Mouse (Mus musculus) spleen, adult 2 months (tissue): ENCODE results near the gene D8Ertd738e. TPM values are rescaled to one million over a fixed set of nuclear protein-coding genes. Genes with fewer than 3 reads are reported as not detected.
A peak's percentile ranks its signal among the peaks of the same experiment; 100 is the strongest.

ENCODE experiments used
- DNase-seq, 2 experiments: peaks; one replicate each; pipeline versions ENCODE4 v3.0.0 to v3.0.0-alpha.2; 2012 to 2021; ENCODE audit warnings: low spot score in 2 of 2, low read depth in 1 of 2
- H3K27ac ChIP-seq: fragments of 200-500 bp; 2 replicates; pipeline ENCODE4 v1.5.1; 2012; ENCODE audit warnings: low read length, inconsistent platforms; ENCODE audit not compliant: insufficient read depth
- H3K27me3 ChIP-seq: fragments of 200-500 bp; 2 replicates; pipeline ENCODE4 v1.6.1; 2012; ENCODE audit warnings: mild to moderate bottlenecking, moderate library complexity, low read length, inconsistent platforms; ENCODE audit not compliant: control insufficient read depth, insufficient read depth
- H3K36me3 ChIP-seq: fragments of 200-500 bp; 2 replicates; pipeline ENCODE4 v1.6.1; 2012; ENCODE audit warnings: mild to moderate bottlenecking, low read length, inconsistent platforms; ENCODE audit not compliant: control insufficient read depth, insufficient read depth
- H3K4me1 ChIP-seq: fragments of 200-500 bp; 2 replicates; pipeline ENCODE4 v1.6.1; 2011; ENCODE audit warnings: inconsistent platforms; ENCODE audit not compliant: control insufficient read depth, insufficient read depth, insufficient read length
- H3K4me3 ChIP-seq: fragments of 200-500 bp; 2 replicates; pipeline ENCODE4 v1.5.1; 2011; ENCODE audit warnings: mild to moderate bottlenecking, inconsistent platforms; ENCODE audit not compliant: insufficient read depth, insufficient read length; ENCODE audit errors: extremely low read depth
- CTCF ChIP-seq: fragments of 200-500 bp; IDR thresholded peaks from 2 replicates; pipeline ENCODE4 v1.5.1; 2011; ENCODE audit warnings: mild to moderate bottlenecking, inconsistent platforms; ENCODE audit not compliant: insufficient read depth, insufficient read length, insufficient replicate concordance; ENCODE audit errors: extremely low read depth
- POLR2A ChIP-seq: fragments of 200-500 bp; IDR thresholded peaks from 2 replicates; pipeline ENCODE4 v1.6.1; 2011; ENCODE audit warnings: low read depth, low read length, inconsistent platforms
- WGBS: fragments of 180-500 bp; shearing (Covaris S2); methylation state at CpG from one replicate; pipeline ENCODE4 v1.1.7; 2018; 5-methylcytosine and 5-hydroxymethylcytosine counted together
- polyA plus RNA-seq: library from polyadenylated mRNA; depleted of rRNA; stranded (reverse); fragments of >200 nt; gene quantifications from 2 replicates; pipeline ENCODE4 v1.2.3, GENCODE M21; 2012

The D8Ertd738e gene
- polyA plus RNA-seq, 1 experiment = 68.3 TPM

GRCm38 (mm10) chr8:84202938-84203917 is 46.3 kb downstream of the D8Ertd738e start:
- H3K4me3 ChIP-seq = peak overlapping the region; percentile 52; the same call in 1 of the 2 replicates
- TF ChIP-seq CTCF = no peak
- TF ChIP-seq POLR2A = peak; percentile 16
- no peaks in the 10 kb centered on the region for H3K27me3 ChIP-seq
- DNase-seq = peak; percentile 67 to 68
- peaks cover 41% of the 10 kb centered on the region for H3K4me1 ChIP-seq
- H3K36me3 ChIP-seq = no peaks in the 10 kb centered on the region
- WGBS = 10% methylated on average over 34 of the region's 34 CpGs
- peak overlapping the region; percentile 90 for H3K27ac ChIP-seq

GRCm38 (mm10) chr8:84202466-84202865 is 47.1 kb downstream of the D8Ertd738e start:
- H3K27ac ChIP-seq = peak overlapping the region; percentile 92

GRCm38 (mm10) chr8:84201545-84202245 is 47.8 kb downstream of the D8Ertd738e start:
- TF ChIP-seq POLR2A (no peak), CTCF (no peak)

More at GRCm38 (mm10) chr8:84202466-84202865, 47.1 kb downstream of the D8Ertd738e start:
- DNase-seq = no peak
- 35% methylated on average over 9 of the region's 9 CpGs for WGBS
- H3K36me3 ChIP-seq = no peaks in the 10 kb centered on the region
- H3K27me3 ChIP-seq = no peaks in the 10 kb centered on the region
- no peak for TF ChIP-seq POLR2A
- no peak for TF ChIP-seq CTCF
- peaks cover 39% of the 10 kb centered on the region for H3K4me1 ChIP-seq
- peak overlapping the region; percentile 77; the same call in 1 of the 2 replicates for H3K4me3 ChIP-seq

GRCm38 (mm10) chr8:84200652-84201544 is 48.6 kb downstream of the D8Ertd738e start:
- H3K27ac ChIP-seq = peak overlapping the region; percentile 92
- H3K36me3 ChIP-seq = no peaks in the 10 kb centered on the region
- no peaks in the 10 kb centered on the region for H3K27me3 ChIP-seq
- 1% methylated on average over 40 of the region's 70 CpGs for WGBS
- DNase-seq = peak in 1 of 2 experiments; percentile 47
- H3K4me3 ChIP-seq = peak overlapping the region; percentile 77
- TF ChIP-seq CTCF (no peak), POLR2A (peak; percentile 37; the same call in 1 of the 2 replicates)
- H3K4me1 ChIP-seq = peaks cover 39% of the 10 kb centered on the region

More at GRCm38 (mm10) chr8:84201545-84202245, 47.8 kb downstream of the D8Ertd738e start:
- Histone ChIP-seq H3K4me3 (peak overlapping the region; percentile 77), H3K36me3 (no peaks in the 10 kb centered on the region), H3K27ac (peak overlapping the region; percentile 92), H3K4me1 (peaks cover 39% of the 10 kb centered on the region), H3K27me3 (no peaks in the 10 kb centered on the region)
- WGBS = 23% methylated on average over 15 of the region's 15 CpGs
- DNase-seq = no peak

- 42% methylated on average over 8 of the region's 8 CpGs for WGBS
- no peak for DNase-seq
- H3K4me1 ChIP-seq = peaks cover 39% of the 10 kb centered on the region
- no peaks in the 10 kb centered on the region for H3K36me3 ChIP-seq
- TF ChIP-seq POLR2A (no peak), CTCF (no peak)
- H3K27me3 ChIP-seq = no peaks in the 10 kb centered on the region
- no peak overlapping the region for H3K4me3 ChIP-seq
- peak overlapping the region; percentile 6; the same call in 1 of the 2 replicates for H3K27ac ChIP-seq
These were observed 49.4 kb downstream of the D8Ertd738e start for GRCm38 (mm10) chr8:84200126-84200555.
